Mouse (Mus musculus) lung, postnatal 0 days (tissue): ENCODE results near the gene Rpl21.

Source experiments
- CTCF ChIP-seq: IDR thresholded peaks from 2 replicates; pipeline ENCODE4 v1.5.1; 2016; ENCODE audit warnings: antibody characterized with exemption, mild to moderate bottlenecking
- EP300 ChIP-seq: IDR thresholded peaks from 2 replicates; pipeline ENCODE4 v1.6.1; 2016; ENCODE audit warnings: antibody characterized with exemption, mild to moderate bottlenecking, control low read depth

- TF ChIP-seq CTCF (no peak), EP300 (no peak)
Observed at GRCm38 (mm10) chr5:146882261-146882660, 49.6 kb downstream of the Rpl21 start.
